9 mouse cellular contexts compared by ENCODE assay signal in genomic region chr6:84476466-84476865, GRCm38 (mm10).
DNase-seq lines count a peak whose midpoint lies in the region; ATAC-seq and TF ChIP-seq lines count a peak whose summit lies in the region.
"Had no signal": no experiment of that assay in that cellular context is flagged by ENCODE, and none has a peak within 500 bp of the region (broad histone marks: within the 10 kb centered on the region; RNA-seq: fewer than 3 reads in every experiment).

No protein-coding gene starts in this region.

- 0 out of 2 replicates have a peak, but pooled peaks have one; percentile 19 for ATAC-seq in embryonic facial prominence, embryonic 14.5 days (ENCODE audit: low read depth)
- no peak for ATAC-seq in limb, embryonic 14.5 days (ENCODE audit: low FRiP score, low read depth)

- H3K9me3 ChIP-seq in embryonic facial prominence, embryonic 14.5 days (ENCODE audit: control insufficient read depth, low read length) = no peaks in the 10 kb centered on the region
- H3K9me3 ChIP-seq in limb, embryonic 14.5 days (ENCODE audit: control insufficient read depth, low read length) = no peaks in the 10 kb centered on the region
- H3K9me3 ChIP-seq: liver, embryonic 15.5 days had no signal

- H3K27ac ChIP-seq in kidney, adult 2 months (ENCODE audit: insufficient read depth, low read depth, low read length) = no peak overlapping the region
- H3K27ac ChIP-seq in embryonic facial prominence, embryonic 14.5 days (replicated peaks; ENCODE audit: low read depth, low read length) = 0 out of 2 replicates have a peak overlapping the region, but pooled peaks have one; percentile 45
- H3K27ac ChIP-seq in limb, embryonic 14.5 days (replicated peaks; ENCODE audit: low read depth, low read length) = no peak overlapping the region
- H3K27ac ChIP-seq: liver, embryonic 15.5 days had no signal

- H3K9ac ChIP-seq in embryonic facial prominence, embryonic 14.5 days (ENCODE audit: low read depth, low read length) = no peak overlapping the region
- no peak overlapping the region for H3K9ac ChIP-seq in limb, embryonic 14.5 days (ENCODE audit: low read depth, low read length, severe bottlenecking)
- H3K9ac ChIP-seq: liver, embryonic 15.5 days had no signal

- H3K36me3 ChIP-seq in kidney, adult 2 months (ENCODE audit: control insufficient read depth, insufficient read depth, low read length) = no peaks in the 10 kb centered on the region
- no peaks in the 10 kb centered on the region for H3K36me3 ChIP-seq in embryonic facial prominence, embryonic 14.5 days (ENCODE audit: control insufficient read depth, insufficient read depth, low read length)
- no peaks in the 10 kb centered on the region for H3K36me3 ChIP-seq in limb, embryonic 14.5 days (ENCODE audit: control insufficient read depth, insufficient read depth, low read length)
- H3K36me3 ChIP-seq: liver, embryonic 15.5 days had no signal

- 25% methylated on average over 9 of the region's 9 CpGs for WGBS in kidney, adult 2 months
- 30% methylated on average over 9 of the region's 9 CpGs for WGBS in embryonic facial prominence, embryonic 14.5 days
- 26% methylated on average over 9 of the region's 9 CpGs for WGBS in limb, embryonic 14.5 days

- H3K4me1 ChIP-seq in kidney, adult 2 months (ENCODE audit: control insufficient read depth, insufficient read depth, low read length) = no peaks in the 10 kb centered on the region
- peaks cover 8% of the 10 kb centered on the region; the same call in 1 of the 2 replicates for H3K4me1 ChIP-seq in embryonic facial prominence, embryonic 14.5 days (ENCODE audit: control insufficient read depth, insufficient read depth, low read length)
- peaks cover 13% of the 10 kb centered on the region for H3K4me1 ChIP-seq in limb, embryonic 14.5 days (ENCODE audit: control insufficient read depth, insufficient read depth, low read length)
- H3K4me1 ChIP-seq: liver, embryonic 15.5 days had no signal

- TF ChIP-seq CTCF in kidney, adult 2 months (conservative IDR thresholded peaks at IDR 0.05; ENCODE audit: insufficient read depth, insufficient read length, low read depth, low read length) = no peak

- H3K27me3 ChIP-seq in kidney, adult 2 months (replicated peaks; ENCODE audit: control insufficient read depth, insufficient read depth, low read length) = no peaks in the 10 kb centered on the region
- H3K27me3 ChIP-seq in embryonic facial prominence, embryonic 14.5 days (replicated peaks; ENCODE audit: control insufficient read depth, insufficient read depth, low read length) = no peaks in the 10 kb centered on the region
- H3K27me3 ChIP-seq in limb, embryonic 14.5 days (ENCODE audit: control insufficient read depth, insufficient read depth, low read length) = no peaks in the 10 kb centered on the region
- H3K27me3 ChIP-seq: liver, embryonic 15.5 days had no signal

- TF ChIP-seq POLR2A in kidney, adult 2 months (IDR thresholded peaks at IDR 0.05; ENCODE audit: low read depth, low read length) = no peak
- no peak for TF ChIP-seq POLR2A in limb, embryonic 14.5 days (IDR thresholded peaks at IDR 0.05; ENCODE audit: borderline replicate concordance, extremely low read depth, insufficient read depth, insufficient read length)

- peak; percentile 57 for DNase-seq in adrenal gland, postnatal 14 days
- no peak for DNase-seq in adrenal gland, postnatal 4 days (ENCODE audit: low spot score in 2 of 2)
- DNase-seq in kidney, adult 11 months = peak; percentile 8
- DNase-seq in kidney, adult 2 months = no peak
- DNase-seq in embryonic facial prominence, embryonic 14.5 days (ENCODE audit: low spot score) = peak; percentile 62
- peak; percentile 30 for DNase-seq in limb, embryonic 14.5 days (ENCODE audit: low spot score)
- DNase-seq in layer of hippocampus, adult 11-12 months (ENCODE audit: low spot score) = no peak
- no peak for DNase-seq in thymus, postnatal 36 days

- H3K4me2 ChIP-seq in embryonic facial prominence, embryonic 14.5 days (ENCODE audit: low read depth, low read length) = peak overlapping the region; percentile 30
- H3K4me2 ChIP-seq in limb, embryonic 14.5 days (replicated peaks; ENCODE audit: low read depth, low read length, severe bottlenecking) = no peak overlapping the region; the same call in 1 of the 2 replicates
- H3K4me2 ChIP-seq: liver, embryonic 15.5 days had no signal

- H3K4me3 ChIP-seq in kidney, adult 2 months (ENCODE audit: insufficient read depth, low read depth, low read length) = no peak overlapping the region
- H3K4me3 ChIP-seq in embryonic facial prominence, embryonic 14.5 days (ENCODE audit: low read depth, low read length) = no peak overlapping the region
- H3K4me3 ChIP-seq in limb, embryonic 14.5 days (replicated peaks; ENCODE audit: low read length) = no peak overlapping the region
- H3K4me3 ChIP-seq: liver, embryonic 15.5 days had no signal

Comparison
In these comparisons a context has a peak if more than half of its experiments do, and no peak if none do; other contexts are left out.
1. DNase-seq: peak in adrenal gland, postnatal 14 days (single experiment), kidney, adult 11 months (single experiment), embryonic facial prominence, embryonic 14.5 days (single experiment) and limb, embryonic 14.5 days (single experiment); none in adrenal gland, postnatal 4 days (0 of 2), kidney, adult 2 months (single experiment), layer of hippocampus, adult 11-12 months (single experiment) and thymus, postnatal 36 days (0 of 2).